Mouse (Mus musculus): ENCODE data around the gene Entpd3. TPM values are rescaled to one million over a fixed set of nuclear protein-coding genes. Genes with fewer than 3 reads are reported as not detected.
A peak's percentile ranks its signal among the peaks of the same experiment; 100 is the strongest.

Entpd3 gene
- polyA plus RNA-seq, 1 experiment from 2014 or later, result 0.25 TPM

GRCm38 (mm10) chr9:120571593-120572385 is 32.2 kb downstream of the Entpd3 start:
- WGBS, result 2% methylated on average over 53 of the region's 53 CpGs
- peak overlapping the region; percentile 17; the same call in 1 of the 2 replicates for H3K27ac ChIP-seq (ENCODE audit: low read depth, low read length)
- H3K4me3 ChIP-seq (ENCODE audit: low read depth, low read length), result peak overlapping the region; percentile 82
- H3K27me3 ChIP-seq (ENCODE audit: control insufficient read depth, insufficient read depth, low read length), result no peaks in the 10 kb centered on the region
- H3K36me3 ChIP-seq (ENCODE audit: control insufficient read depth, insufficient read depth, low read length), result peaks cover 31% of the 10 kb centered on the region
- H3K4me2 ChIP-seq, result peak overlapping the region; percentile 90
- peaks cover 10% of the 10 kb centered on the region for H3K4me1 ChIP-seq (ENCODE audit: control insufficient read depth, insufficient read depth, low read length)
- ATAC-seq (ENCODE audit: low FRiP score) (peak; percentile 80), DNase-seq (ENCODE audit: low spot score, missing footprints) (peak; percentile 96)
- peak overlapping the region; percentile 93 for H3K9ac ChIP-seq (ENCODE audit: low read length)
- H3K9me3 ChIP-seq (ENCODE audit: control insufficient read depth, low read length), result no peaks in the 10 kb centered on the region

DNA sequence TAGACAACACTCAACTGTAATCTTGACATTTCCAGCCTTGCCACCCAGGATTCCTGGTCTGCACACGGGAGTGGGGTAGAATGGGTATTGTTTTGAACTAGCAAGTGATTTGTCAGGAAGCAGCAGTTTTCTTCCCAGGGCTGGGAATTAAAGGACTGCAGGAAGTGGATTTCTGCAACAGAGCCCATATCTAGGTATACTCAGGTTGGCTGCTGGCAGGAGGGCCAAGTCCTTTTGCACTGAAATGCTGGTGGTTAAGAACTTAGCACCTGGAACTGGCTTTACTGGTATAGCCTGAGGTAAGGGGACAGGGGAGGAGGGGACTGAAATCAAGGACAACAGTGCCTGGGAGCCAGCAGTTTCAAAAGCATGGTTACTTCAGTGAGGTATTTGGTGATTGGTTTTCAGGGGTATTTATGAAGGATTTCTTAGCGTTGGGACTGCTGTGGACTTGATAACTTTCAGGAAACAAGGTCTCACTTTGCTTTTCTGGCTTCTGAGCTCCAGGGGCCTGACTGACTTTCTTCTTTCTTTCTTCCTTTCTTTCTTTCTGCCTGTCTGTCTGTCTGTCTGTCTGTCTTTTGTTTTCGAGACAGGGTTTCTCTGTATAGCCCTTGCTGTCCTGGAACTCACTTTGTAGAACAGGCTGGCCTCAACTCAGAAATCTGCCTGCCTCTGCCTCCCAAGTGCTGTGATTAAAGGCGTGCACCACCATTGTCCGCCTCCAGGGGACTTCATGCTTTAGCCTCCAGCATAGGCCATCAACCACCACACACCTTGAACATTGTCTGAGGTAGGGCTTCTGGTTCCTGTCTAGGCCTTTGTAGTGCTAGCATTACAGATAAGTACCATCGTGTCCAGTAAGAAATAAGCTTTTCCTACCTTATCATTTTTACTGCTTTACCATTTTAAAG is 36.4 kb downstream of the Entpd3 start:
- Histone ChIP-seq H3K4me2 (peak overlapping the region; percentile 90), H3K4me3 (ENCODE audit: low read depth, low read length) (no peak overlapping the region), H3K9me3 (ENCODE audit: control insufficient read depth, low read length) (no peaks in the 10 kb centered on the region), H3K27ac (ENCODE audit: low read depth, low read length) (no peak overlapping the region; the same call in 1 of the 2 replicates), H3K36me3 (ENCODE audit: control insufficient read depth, insufficient read depth, low read length) (peaks cover 31% of the 10 kb centered on the region), H3K27me3 (ENCODE audit: control insufficient read depth, insufficient read depth, low read length) (no peaks in the 10 kb centered on the region), H3K9ac (ENCODE audit: low read length) (no peak overlapping the region), H3K4me1 (ENCODE audit: control insufficient read depth, insufficient read depth, low read length) (peaks cover 18% of the 10 kb centered on the region)
- WGBS, result 59% methylated on average over 6 of the region's 6 CpGs
- DNase-seq (ENCODE audit: low spot score, missing footprints) (no peak), ATAC-seq (ENCODE audit: low FRiP score) (no peak)

DNA sequence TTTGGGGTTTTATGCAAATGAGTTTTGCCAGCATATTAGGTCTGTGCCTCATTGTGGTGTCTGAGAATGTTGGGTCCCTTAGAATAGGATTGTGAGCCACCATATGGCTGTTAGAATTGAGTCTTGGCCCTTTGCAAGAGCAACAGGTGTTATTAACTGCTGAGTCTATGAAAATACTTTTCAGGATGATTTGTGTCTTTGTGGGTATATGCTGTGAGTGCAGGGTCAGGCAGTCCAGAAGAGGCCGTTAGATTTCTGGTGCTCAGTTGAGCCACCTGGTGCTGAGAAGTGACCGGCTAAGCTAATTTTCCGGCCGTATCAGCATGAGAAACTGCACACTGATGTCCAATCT is 37.0 kb downstream of the Entpd3 start:
- Histone ChIP-seq H3K36me3 (ENCODE audit: control insufficient read depth, insufficient read depth, low read length) (peaks cover 31% of the 10 kb centered on the region), H3K9me3 (ENCODE audit: control insufficient read depth, low read length) (no peaks in the 10 kb centered on the region), H3K4me2 (peak overlapping the region; percentile 90), H3K9ac (ENCODE audit: low read length) (no peak overlapping the region), H3K27ac (ENCODE audit: low read depth, low read length) (peak overlapping the region; percentile 16; the same call in 1 of the 2 replicates), H3K27me3 (ENCODE audit: control insufficient read depth, insufficient read depth, low read length) (no peaks in the 10 kb centered on the region), H3K4me3 (ENCODE audit: low read depth, low read length) (peak overlapping the region; percentile 74; the same call in 1 of the 2 replicates), H3K4me1 (ENCODE audit: control insufficient read depth, insufficient read depth, low read length) (peaks cover 18% of the 10 kb centered on the region)
- WGBS, result 5% methylated on average over 4 of the region's 4 CpGs
- DNase-seq (ENCODE audit: low spot score, missing footprints) (peak; percentile 88), ATAC-seq (ENCODE audit: low FRiP score) (peak; percentile 30)

- Histone ChIP-seq H3K4me1 (ENCODE audit: control insufficient read depth, insufficient read depth, low read length) (peaks cover 18% of the 10 kb centered on the region), H3K27me3 (ENCODE audit: control insufficient read depth, insufficient read depth, low read length) (no peaks in the 10 kb centered on the region), H3K4me2 (peak overlapping the region; percentile 90), H3K27ac (ENCODE audit: low read depth, low read length) (no peak overlapping the region), H3K36me3 (ENCODE audit: control insufficient read depth, insufficient read depth, low read length) (peaks cover 31% of the 10 kb centered on the region), H3K9me3 (ENCODE audit: control insufficient read depth, low read length) (no peaks in the 10 kb centered on the region), H3K9ac (ENCODE audit: low read length) (peak overlapping the region; percentile 90), H3K4me3 (ENCODE audit: low read depth, low read length) (peak overlapping the region; percentile 74)
- peak; percentile 99 for DNase-seq (ENCODE audit: low spot score, missing footprints)
- peak; percentile 93 for ATAC-seq (ENCODE audit: low FRiP score)
- under 1% methylated on average over 43 of the region's 43 CpGs for WGBS
These were observed 37.6 kb downstream of the Entpd3 start for GRCm38 (mm10) chr9:120577133-120577651.

GRCm38 (mm10) chr9:120577706-120578405 is 38.2 kb downstream of the Entpd3 start:
- peak overlapping the region; percentile 90 for H3K9ac ChIP-seq (ENCODE audit: low read length)
- H3K9me3 ChIP-seq (ENCODE audit: control insufficient read depth, low read length), result no peaks in the 10 kb centered on the region
- H3K4me1 ChIP-seq (ENCODE audit: control insufficient read depth, insufficient read depth, low read length), result peaks cover 11% of the 10 kb centered on the region
- 55% methylated on average over 12 of the region's 12 CpGs for WGBS
- DNase-seq (ENCODE audit: low spot score, missing footprints) (no peak), ATAC-seq (ENCODE audit: low FRiP score) (no peak)
- H3K4me3 ChIP-seq (ENCODE audit: low read depth, low read length), result peak overlapping the region; percentile 74
- H3K36me3 ChIP-seq (ENCODE audit: control insufficient read depth, insufficient read depth, low read length), result peaks cover 29% of the 10 kb centered on the region
- no peak overlapping the region for H3K27ac ChIP-seq (ENCODE audit: low read depth, low read length)
- H3K27me3 ChIP-seq (ENCODE audit: control insufficient read depth, insufficient read depth, low read length), result no peaks in the 10 kb centered on the region
- H3K4me2 ChIP-seq, result peak overlapping the region; percentile 90

- H3K9ac ChIP-seq (ENCODE audit: low read length), result no peak overlapping the region
- ATAC-seq (ENCODE audit: low FRiP score) (no peak), DNase-seq (ENCODE audit: low spot score, missing footprints) (no peak)
- peaks cover 10% of the 10 kb centered on the region for H3K4me1 ChIP-seq (ENCODE audit: control insufficient read depth, insufficient read depth, low read length)
- H3K27me3 ChIP-seq (ENCODE audit: control insufficient read depth, insufficient read depth, low read length), result no peaks in the 10 kb centered on the region
- no peak overlapping the region for H3K4me3 ChIP-seq (ENCODE audit: low read depth, low read length)
- H3K4me2 ChIP-seq, result no peak overlapping the region
- no peak overlapping the region for H3K27ac ChIP-seq (ENCODE audit: low read depth, low read length)
- H3K9me3 ChIP-seq (ENCODE audit: control insufficient read depth, low read length), result no peaks in the 10 kb centered on the region
- 69% methylated on average over 6 of the region's 6 CpGs for WGBS
- peaks cover 21% of the 10 kb centered on the region for H3K36me3 ChIP-seq (ENCODE audit: control insufficient read depth, insufficient read depth, low read length)
These were observed 39.1 kb downstream of the Entpd3 start for GRCm38 (mm10) chr9:120578701-120579100.

- no peak for ATAC-seq (ENCODE audit: low FRiP score)
- Histone ChIP-seq H3K9me3 (ENCODE audit: control insufficient read depth, low read length) (no peaks in the 10 kb centered on the region), H3K4me1 (ENCODE audit: control insufficient read depth, insufficient read depth, low read length) (peaks cover 10% of the 10 kb centered on the region)
These were observed 40.2 kb downstream of the Entpd3 start for GRCm38 (mm10) chr9:120579808-120580207.

GRCm38 (mm10) chr9:120581941-120582618 is 42.5 kb downstream of the Entpd3 start:
- DNase-seq (ENCODE audit: low spot score, missing footprints), result peak; percentile 96
- ATAC-seq (ENCODE audit: low FRiP score), result peak; percentile 65
- peak overlapping the region; percentile 9; the same call in 1 of the 2 replicates for H3K4me3 ChIP-seq (ENCODE audit: low read depth, low read length)

More at GRCm38 (mm10) chr9:120579808-120580207, 40.2 kb downstream of the Entpd3 start:
- Histone ChIP-seq H3K9ac (ENCODE audit: low read length) (no peak overlapping the region), H3K27ac (ENCODE audit: low read depth, low read length) (no peak overlapping the region), H3K36me3 (ENCODE audit: control insufficient read depth, insufficient read depth, low read length) (peaks cover 12% of the 10 kb centered on the region), H3K27me3 (ENCODE audit: control insufficient read depth, insufficient read depth, low read length) (no peaks in the 10 kb centered on the region), H3K4me2 (no peak overlapping the region), H3K4me3 (ENCODE audit: low read depth, low read length) (no peak overlapping the region)
- 75% methylated on average over 7 of the region's 7 CpGs for WGBS
- no peak for DNase-seq (ENCODE audit: low spot score, missing footprints)

More at GRCm38 (mm10) chr9:120581941-120582618, 42.5 kb downstream of the Entpd3 start:
- Histone ChIP-seq H3K27me3 (ENCODE audit: control insufficient read depth, insufficient read depth, low read length) (no peaks in the 10 kb centered on the region), H3K27ac (ENCODE audit: low read depth, low read length) (peak overlapping the region; percentile 3; the same call in 1 of the 2 replicates), H3K9ac (ENCODE audit: low read length) (no peak overlapping the region), H3K4me2 (peak overlapping the region; percentile 38), H3K4me1 (ENCODE audit: control insufficient read depth, insufficient read depth, low read length) (peaks cover 10% of the 10 kb centered on the region), H3K36me3 (ENCODE audit: control insufficient read depth, insufficient read depth, low read length) (no peaks in the 10 kb centered on the region), H3K9me3 (ENCODE audit: control insufficient read depth, low read length) (no peaks in the 10 kb centered on the region)
- 24% methylated on average over 21 of the region's 21 CpGs for WGBS
